Mouse (Mus musculus): ENCODE measurements around the gene Olfr209.
"Not testable (repeated sequence)": the region's sequence is repeated elsewhere in the genome, so short reads cannot be mapped to it uniquely, and the experiment has no call there.

Olfr209 gene

DNA sequence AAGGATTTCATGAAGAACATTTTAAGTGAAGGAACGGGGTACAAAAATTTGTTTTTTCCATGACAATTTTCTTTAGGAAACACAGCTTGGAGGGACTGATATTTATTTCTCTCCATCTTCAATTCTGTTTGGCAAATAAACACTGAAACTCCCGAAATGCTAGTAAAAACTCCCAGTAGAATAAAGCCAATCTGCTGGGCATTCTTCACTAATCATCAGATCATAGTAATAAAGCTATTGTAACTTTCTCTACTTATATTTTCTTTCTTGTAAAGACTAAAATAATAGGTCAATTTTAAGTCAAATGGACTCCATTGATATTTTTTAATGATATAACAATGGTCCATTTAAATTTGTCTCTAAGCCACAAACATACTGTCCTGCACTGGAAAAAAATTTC is at the start of gene Olfr209:
TSS of gene Olfr209 (minus strand) at position 101 of the 400 bp plus-strand sequence.
- no peak for DNase-seq

DNA sequence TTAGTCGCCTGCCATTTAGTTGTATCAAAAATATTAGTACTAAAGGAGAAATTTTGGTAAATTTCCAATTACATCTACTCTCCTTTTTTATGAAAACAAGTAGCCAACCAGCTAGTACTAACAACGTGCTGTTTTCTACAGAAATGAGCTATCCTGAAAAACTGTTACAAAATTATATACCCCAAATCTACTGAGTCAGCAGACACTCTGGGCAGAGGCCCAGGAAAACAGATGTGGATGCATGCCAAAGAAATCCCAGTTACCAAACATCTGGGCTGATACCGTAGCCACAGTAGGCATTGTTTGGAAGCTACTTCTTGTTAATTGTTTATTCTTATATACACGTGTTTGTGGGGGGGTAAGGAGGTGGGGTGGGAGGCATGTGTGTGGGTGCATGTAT is 49.7 kb upstream of the Olfr209 start:
- DNase-seq = no peak

DNA sequence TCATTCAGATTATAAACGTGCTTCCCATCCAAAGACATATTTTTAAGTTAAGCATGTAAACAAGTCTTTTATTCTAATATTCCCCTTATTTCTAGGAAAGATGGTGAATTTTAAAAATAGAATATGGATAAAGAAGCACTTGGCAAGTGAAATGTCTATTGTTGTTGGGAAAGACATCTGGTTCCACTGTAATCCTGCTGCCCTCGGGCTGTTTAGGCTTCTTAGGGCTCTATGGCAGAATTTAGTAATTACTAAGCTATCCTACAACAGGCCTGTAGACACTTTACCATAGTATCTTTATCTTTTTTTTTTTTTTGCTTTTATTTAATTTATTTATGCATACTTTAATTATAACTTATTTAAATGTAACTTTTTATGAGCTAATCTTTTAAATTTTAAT is 46.0 kb upstream of the Olfr209 start:
- DNase-seq = no peak

DNA sequence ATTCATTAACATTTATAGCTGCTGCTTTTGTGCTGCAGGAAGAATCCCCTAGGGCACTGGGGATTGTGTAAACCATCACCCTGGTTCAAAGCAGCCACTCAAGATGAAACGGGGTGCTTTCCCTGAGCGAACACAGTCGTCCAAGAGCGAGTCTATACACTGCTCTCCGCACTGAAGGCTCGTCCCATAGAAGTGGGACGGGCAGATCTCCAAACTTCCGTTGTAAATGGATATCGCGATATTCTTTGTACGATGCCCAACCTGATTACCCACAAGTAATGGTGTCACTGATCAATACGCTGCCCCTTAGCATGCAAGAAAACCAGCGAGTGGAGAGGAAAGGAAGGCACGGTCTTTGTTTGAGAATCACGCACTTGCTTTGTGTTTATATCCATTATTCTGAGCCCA is 45.6 kb upstream of the Olfr209 start:
- DNase-seq = no peak

DNA sequence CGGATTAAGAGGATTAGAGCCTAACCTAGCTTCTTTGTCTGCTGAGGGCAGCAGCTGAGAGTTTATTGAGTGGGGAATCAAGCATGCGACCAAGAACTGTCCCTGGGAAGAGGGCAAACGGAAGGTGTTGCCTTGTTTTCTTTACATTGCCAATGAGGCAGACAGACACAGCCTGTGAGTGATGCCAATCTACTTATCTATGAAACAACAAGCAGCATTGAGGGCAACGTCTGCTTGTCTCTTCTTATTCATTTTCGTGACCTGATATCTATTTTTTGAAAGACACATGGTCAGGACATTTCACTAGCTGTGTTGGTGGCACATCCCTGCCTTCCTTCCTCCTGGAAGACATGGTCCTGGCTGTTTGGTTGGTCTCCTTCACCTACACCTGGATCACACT is 43.2 kb upstream of the Olfr209 start, which contains the start of gene Gabrr3:
TSS of gene Gabrr3 (plus strand) at position 301 of the 400 bp plus-strand sequence.
- DNase-seq = no peak

DNA sequence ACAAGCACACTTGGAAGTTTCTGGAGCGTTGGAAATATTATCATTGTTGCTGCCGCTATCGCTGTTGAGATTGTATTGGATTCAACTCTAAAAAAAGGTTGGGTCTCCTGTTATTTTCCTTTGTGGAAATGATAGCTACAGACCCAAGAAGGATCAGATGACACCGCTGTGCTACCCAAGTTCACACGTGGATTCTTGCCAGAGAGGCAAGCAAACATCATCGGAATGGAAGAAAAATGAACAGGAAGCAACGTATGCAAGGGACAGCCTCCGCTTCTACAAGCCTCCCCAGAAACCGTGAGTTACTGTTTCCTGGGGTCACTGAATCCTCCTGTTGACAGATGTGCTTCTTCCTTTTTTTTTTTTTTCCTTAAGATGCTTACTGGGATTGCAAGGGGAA is 41.0 kb upstream of the Olfr209 start:
- no peak for DNase-seq

DNA sequence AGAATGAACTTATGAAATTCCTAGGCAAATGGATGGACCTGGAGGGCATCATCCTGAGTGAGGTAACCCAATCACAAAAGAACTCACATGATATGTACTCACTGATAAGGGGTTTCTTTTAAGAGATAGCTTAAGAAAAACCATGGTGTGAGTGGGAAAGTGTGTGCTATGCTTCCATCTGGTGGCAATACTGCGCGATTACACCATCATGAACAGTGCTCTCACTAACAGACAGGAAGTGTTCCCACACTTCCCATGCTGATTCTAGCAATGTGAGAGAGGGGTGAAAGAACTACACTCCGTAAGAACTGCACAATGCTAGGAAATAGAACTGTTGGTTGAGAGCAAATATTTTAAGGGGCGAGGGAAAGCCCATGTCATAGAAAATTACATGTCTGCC is 39.9 kb upstream of the Olfr209 start:
- DNase-seq = no peak

DNA sequence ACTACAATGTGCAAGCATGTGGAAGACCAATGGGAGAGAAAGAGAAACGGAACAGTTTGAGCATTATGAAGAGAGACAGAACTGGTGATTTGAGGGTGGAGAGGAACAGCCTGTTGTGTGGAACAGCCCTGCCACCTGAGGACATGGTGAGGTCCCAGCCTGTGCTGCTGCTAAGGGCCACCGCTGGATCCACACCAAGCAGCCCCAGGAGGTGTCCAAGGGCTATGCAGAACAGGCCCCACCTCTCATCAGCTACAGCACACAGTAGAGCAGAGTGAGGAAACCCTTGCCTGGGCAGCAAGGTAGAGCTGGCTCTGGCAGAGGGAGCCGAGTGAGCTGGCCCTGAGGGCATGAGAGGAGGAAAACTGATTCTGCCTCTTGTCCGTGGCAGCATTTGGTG is 38.2 kb upstream of the Olfr209 start:
- DNase-seq = no peak

DNA sequence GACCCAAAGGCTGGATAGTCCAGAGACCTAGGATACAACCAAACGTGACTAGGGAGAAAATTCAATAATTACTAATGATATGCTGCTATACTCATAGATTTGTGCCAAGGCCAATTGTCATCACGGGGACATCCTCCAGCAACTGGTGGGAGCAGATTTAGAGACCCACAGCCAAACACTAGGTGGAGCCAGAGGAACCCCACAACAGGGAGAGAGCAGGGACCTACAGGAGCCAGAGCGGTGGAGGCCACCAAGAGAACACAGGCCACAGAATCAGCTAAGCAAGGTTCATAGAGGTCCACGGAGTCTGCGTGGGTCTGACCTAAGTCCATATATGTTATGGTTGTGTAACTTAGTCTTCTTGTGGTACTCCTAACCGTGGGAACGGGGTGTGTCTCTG is 37.3 kb upstream of the Olfr209 start:
- no peak for DNase-seq

DNA sequence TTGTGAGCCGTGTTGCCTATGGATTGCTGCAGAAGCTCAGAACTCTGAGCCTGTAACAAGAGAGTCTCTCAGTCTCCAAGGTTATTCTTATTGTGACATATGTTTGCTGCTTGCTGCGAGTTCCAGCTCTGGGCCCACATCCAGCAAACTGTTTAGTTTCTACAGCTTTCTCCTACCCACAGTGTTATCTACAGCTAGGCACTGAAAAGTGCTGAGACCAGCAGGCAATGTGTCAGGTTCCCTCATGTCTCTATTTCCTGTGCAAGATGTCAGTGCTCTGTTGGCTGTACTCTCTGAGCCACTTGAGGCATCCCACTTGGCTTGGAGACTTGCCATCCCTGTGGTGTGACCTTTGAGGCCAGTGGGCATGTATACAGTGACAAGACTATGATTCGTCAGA is 29.5 kb upstream of the Olfr209 start:
- no peak for DNase-seq

DNA sequence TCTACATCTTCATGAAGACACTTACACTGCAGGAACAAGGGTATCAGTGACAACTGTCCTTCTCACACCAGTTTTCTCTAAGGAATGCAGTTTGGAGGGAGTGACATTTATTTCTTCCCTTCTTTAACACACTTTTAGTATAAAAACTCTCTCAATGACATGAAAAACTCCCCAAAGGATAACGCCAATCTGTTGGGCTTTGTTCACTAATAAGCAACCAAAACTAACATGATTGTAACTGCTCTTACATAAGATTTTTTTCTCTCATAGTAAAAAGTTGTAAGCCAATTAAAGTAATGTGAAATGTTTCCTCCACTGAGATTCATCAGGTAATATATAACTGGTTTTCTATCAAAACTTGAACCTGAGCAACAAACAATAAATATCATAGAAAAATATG is 14.6 kb downstream of the Olfr209 start, which contains the start of gene Olfr206:
TSS of gene Olfr206 (minus strand) at position 101 of the 400 bp plus-strand sequence.
- no peak for DNase-seq

DNA sequence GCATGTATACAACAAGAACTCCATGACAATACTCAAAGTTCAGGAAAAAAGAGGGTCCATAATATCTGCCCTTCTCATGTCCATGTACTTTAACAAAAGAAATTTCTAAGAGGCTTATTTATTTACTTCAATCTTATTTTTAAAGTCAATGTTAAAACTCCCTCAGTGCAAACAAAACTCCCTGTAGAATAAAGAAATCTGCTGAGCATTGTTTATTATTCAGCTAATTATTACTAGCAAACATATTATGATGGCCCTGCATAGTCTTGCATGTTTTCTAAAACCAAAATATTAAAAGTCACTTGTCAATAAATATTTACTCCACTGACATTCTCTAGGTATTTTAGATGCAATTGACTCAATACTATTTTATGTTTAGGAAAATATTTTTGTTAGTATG is 32.8 kb downstream of the Olfr209 start, which contains the start of gene Olfr205:
TSS of gene Olfr205 (minus strand) at position 101 of the 400 bp plus-strand sequence.
- no peak for DNase-seq

DNA sequence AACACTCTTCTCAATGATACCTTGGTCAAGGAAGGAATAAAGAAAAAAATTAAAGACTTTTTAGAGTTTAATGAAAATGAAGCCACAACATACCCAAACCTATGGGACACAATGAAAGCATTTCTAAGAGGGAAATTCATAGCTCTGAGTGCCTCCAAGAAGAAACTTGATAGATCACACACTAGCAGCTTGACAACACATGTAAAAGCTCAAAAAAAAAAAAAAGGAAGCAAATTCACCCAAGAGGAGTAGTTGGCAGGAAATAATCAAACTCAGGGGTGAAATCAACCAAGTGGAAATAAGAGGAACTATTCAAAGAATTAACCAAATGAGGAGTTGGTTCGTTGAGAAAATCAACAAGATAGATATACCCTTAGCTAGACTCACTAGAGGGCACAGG is 40.5 kb downstream of the Olfr209 start:
- not testable (repeated sequence) for DNase-seq

DNA sequence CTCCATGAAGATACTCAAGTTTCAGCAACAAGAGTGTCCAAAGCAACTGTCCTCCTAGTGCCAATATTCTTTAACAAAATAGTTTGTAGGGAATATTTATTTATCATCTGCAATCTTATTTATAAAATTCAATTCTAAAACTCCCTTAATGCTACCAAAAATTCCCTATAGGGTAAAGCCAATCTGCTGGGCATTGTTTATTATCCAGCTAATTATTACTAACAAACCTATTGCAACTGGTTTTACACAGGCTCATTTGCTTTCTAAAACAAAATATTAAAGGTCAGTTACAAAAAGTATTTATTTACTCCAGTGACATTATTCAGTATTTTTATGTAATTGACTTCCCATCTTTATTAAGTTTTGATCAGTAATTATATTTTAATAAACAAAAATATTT is 45.6 kb downstream of the Olfr209 start, which contains the start of gene Olfr204:
TSS of gene Olfr204 (minus strand) at position 101 of the 400 bp plus-strand sequence.
- no peak for DNase-seq

Data from kidney, adult 18-20 months (tissue).